Mouse (Mus musculus): ENCODE data around the gene Tmem248. TPM values are rescaled to one million over a fixed set of nuclear protein-coding genes. Genes with fewer than 3 reads are reported as not detected.

Gene Tmem248
- polyA plus RNA-seq, 2 experiments, result 36.1 to 49.6 TPM

GRCm38 (mm10) chr5:130173012-130173411 lies 43.9 kb upstream of the Tmem248 start:
- ATAC-seq (ENCODE audit: low FRiP score, low read depth), result no peak
- no peaks in the 10 kb centered on the region for H3K36me3 ChIP-seq (ENCODE audit: control insufficient read depth, insufficient read depth, low read length)
- peak overlapping the region; percentile 92; the same call in 1 of the 2 replicates for H3K4me3 ChIP-seq (replicated peaks; ENCODE audit: low read length)
- no peak overlapping the region for H3K9ac ChIP-seq (ENCODE audit: low read depth, low read length, severe bottlenecking)
- 91% methylated on average over 4 of the region's 4 CpGs for WGBS
- no peaks in the 10 kb centered on the region for H3K9me3 ChIP-seq (ENCODE audit: control insufficient read depth, low read length)
- H3K27ac ChIP-seq (replicated peaks; ENCODE audit: low read depth, low read length), result no peak overlapping the region
- H3K27me3 ChIP-seq (ENCODE audit: control insufficient read depth, insufficient read depth, low read length), result no peaks in the 10 kb centered on the region
- DNase-seq (ENCODE audit: low spot score), result no peak
- H3K4me1 ChIP-seq (ENCODE audit: control insufficient read depth, insufficient read depth, low read length), result peaks cover 7% of the 10 kb centered on the region
- no peak for TF ChIP-seq POLR2A (IDR thresholded peaks at IDR 0.05; ENCODE audit: borderline replicate concordance, extremely low read depth, insufficient read depth, insufficient read length)
- H3K4me2 ChIP-seq (replicated peaks; ENCODE audit: low read depth, low read length, severe bottlenecking), result peak overlapping the region; percentile 76

GRCm38 (mm10) chr5:130177871-130178270 lies 39.0 kb upstream of the Tmem248 start:
- no peak for TF ChIP-seq POLR2A (IDR thresholded peaks at IDR 0.05; ENCODE audit: borderline replicate concordance, extremely low read depth, insufficient read depth, insufficient read length)
- Histone ChIP-seq H3K27ac (replicated peaks; ENCODE audit: low read depth, low read length) (no peak overlapping the region), H3K4me2 (replicated peaks; ENCODE audit: low read depth, low read length, severe bottlenecking) (no peak overlapping the region), H3K36me3 (ENCODE audit: control insufficient read depth, insufficient read depth, low read length) (no peaks in the 10 kb centered on the region), H3K4me3 (replicated peaks; ENCODE audit: low read length) (no peak overlapping the region), H3K9ac (ENCODE audit: low read depth, low read length, severe bottlenecking) (no peak overlapping the region), H3K27me3 (ENCODE audit: control insufficient read depth, insufficient read depth, low read length) (no peaks in the 10 kb centered on the region), H3K9me3 (ENCODE audit: control insufficient read depth, low read length) (no peaks in the 10 kb centered on the region), H3K4me1 (ENCODE audit: control insufficient read depth, insufficient read depth, low read length) (peaks cover under 1% of the 10 kb centered on the region)
- DNase-seq (ENCODE audit: low spot score), result no peak
- ATAC-seq (ENCODE audit: low FRiP score, low read depth), result no peak
- 42% methylated on average over 4 of the region's 4 CpGs for WGBS

- no peak overlapping the region for H3K4me3 ChIP-seq (replicated peaks; ENCODE audit: low read length)
- no peak overlapping the region for H3K9ac ChIP-seq (ENCODE audit: low read depth, low read length, severe bottlenecking)
- no peak for DNase-seq (ENCODE audit: low spot score)
- no peak overlapping the region for H3K27ac ChIP-seq (replicated peaks; ENCODE audit: low read depth, low read length)
- TF ChIP-seq POLR2A (IDR thresholded peaks at IDR 0.05; ENCODE audit: borderline replicate concordance, extremely low read depth, insufficient read depth, insufficient read length), result no peak
- no peaks in the 10 kb centered on the region for H3K36me3 ChIP-seq (ENCODE audit: control insufficient read depth, insufficient read depth, low read length)
- 72% methylated on average over 7 of the region's 7 CpGs for WGBS
- H3K27me3 ChIP-seq (ENCODE audit: control insufficient read depth, insufficient read depth, low read length), result no peaks in the 10 kb centered on the region
- H3K9me3 ChIP-seq (ENCODE audit: control insufficient read depth, low read length), result no peaks in the 10 kb centered on the region
- H3K4me1 ChIP-seq (ENCODE audit: control insufficient read depth, insufficient read depth, low read length), result no peaks in the 10 kb centered on the region
- ATAC-seq (ENCODE audit: low FRiP score, low read depth), result no peak
- H3K4me2 ChIP-seq (replicated peaks; ENCODE audit: low read depth, low read length, severe bottlenecking), result no peak overlapping the region
Observed at GRCm38 (mm10) chr5:130180362-130180761, 36.5 kb upstream of the Tmem248 start.

GRCm38 (mm10) chr5:130181740-130182540 lies 34.9 kb upstream of the Tmem248 start:
- WGBS, result 84% methylated on average over 6 of the region's 6 CpGs
- H3K4me2 ChIP-seq (replicated peaks; ENCODE audit: low read depth, low read length, severe bottlenecking), result no peak overlapping the region
- H3K9me3 ChIP-seq (ENCODE audit: control insufficient read depth, low read length), result no peaks in the 10 kb centered on the region
- no peaks in the 10 kb centered on the region for H3K36me3 ChIP-seq (ENCODE audit: control insufficient read depth, insufficient read depth, low read length)
- ATAC-seq (ENCODE audit: low FRiP score, low read depth) (no peak), DNase-seq (ENCODE audit: low spot score) (no peak)
- no peak overlapping the region for H3K4me3 ChIP-seq (replicated peaks; ENCODE audit: low read length)
- H3K27ac ChIP-seq (replicated peaks; ENCODE audit: low read depth, low read length), result no peak overlapping the region
- H3K27me3 ChIP-seq (ENCODE audit: control insufficient read depth, insufficient read depth, low read length), result no peaks in the 10 kb centered on the region
- H3K9ac ChIP-seq (ENCODE audit: low read depth, low read length, severe bottlenecking), result no peak overlapping the region
- TF ChIP-seq POLR2A (IDR thresholded peaks at IDR 0.05; ENCODE audit: borderline replicate concordance, extremely low read depth, insufficient read depth, insufficient read length), result no peak
- no peaks in the 10 kb centered on the region for H3K4me1 ChIP-seq (ENCODE audit: control insufficient read depth, insufficient read depth, low read length)

- no peak for TF ChIP-seq POLR2A (IDR thresholded peaks at IDR 0.05; ENCODE audit: borderline replicate concordance, extremely low read depth, insufficient read depth, insufficient read length)
- Histone ChIP-seq H3K4me2 (replicated peaks; ENCODE audit: low read depth, low read length, severe bottlenecking) (no peak overlapping the region), H3K27ac (replicated peaks; ENCODE audit: low read depth, low read length) (no peak overlapping the region), H3K27me3 (ENCODE audit: control insufficient read depth, insufficient read depth, low read length) (no peaks in the 10 kb centered on the region), H3K4me3 (replicated peaks; ENCODE audit: low read length) (no peak overlapping the region), H3K9ac (ENCODE audit: low read depth, low read length, severe bottlenecking) (no peak overlapping the region), H3K4me1 (ENCODE audit: control insufficient read depth, insufficient read depth, low read length) (no peaks in the 10 kb centered on the region), H3K9me3 (ENCODE audit: control insufficient read depth, low read length) (no peaks in the 10 kb centered on the region), H3K36me3 (ENCODE audit: control insufficient read depth, insufficient read depth, low read length) (no peaks in the 10 kb centered on the region; the same call in 1 of the 2 replicates)
- 80% methylated on average over 3 of the region's 3 CpGs for WGBS
- ATAC-seq (ENCODE audit: low FRiP score, low read depth) (no peak), DNase-seq (ENCODE audit: low spot score) (no peak)
Observed at GRCm38 (mm10) chr5:130182541-130182821, 34.4 kb upstream of the Tmem248 start.

Measured in limb, embryonic 14.5 days (tissue).